Mouse (Mus musculus) midbrain, embryonic 15.5 days (tissue): Measurements from ENCODE around the gene Gm20388. TPM values are rescaled to one million over a fixed set of nuclear protein-coding genes. Genes with fewer than 3 reads are reported as not detected.

Experiments used
- ATAC-seq: fragments of 200-750 bp; cut with Nextera tagmentation; replicated peaks from 2 replicates; pipeline ENCODE4 v1.8.0; 2017; ENCODE audit warnings: moderate TSS enrichment
- H3K27ac ChIP-seq: fragments of 300-500 bp; sonication (generic); 2 replicates; pipeline ENCODE4 v1.5.1; 2015; ENCODE audit warnings: mild to moderate bottlenecking, inconsistent platforms
- H3K27me3 ChIP-seq: fragments of 300-500 bp; sonication (generic); replicated peaks from 2 replicates; pipeline ENCODE4 v1.6.1; 2015; ENCODE audit warnings: inconsistent platforms
- H3K36me3 ChIP-seq: fragments of 300-500 bp; sonication (generic); replicated peaks from 2 replicates; pipeline ENCODE4 v1.6.1; 2015; ENCODE audit warnings: inconsistent platforms
- H3K4me1 ChIP-seq: fragments of 300-500 bp; sonication (generic); 2 replicates; pipeline ENCODE4 v1.6.1; 2015; ENCODE audit warnings: inconsistent platforms
- H3K4me2 ChIP-seq: fragments of 300-500 bp; sonication (generic); 2 replicates; pipeline ENCODE4 v1.6.1; 2015; ENCODE audit warnings: inconsistent platforms, mild to moderate bottlenecking, moderate library complexity
- H3K4me3 ChIP-seq: fragments of 300-500 bp; sonication (generic); 2 replicates; pipeline ENCODE4 v1.5.1; 2015; ENCODE audit warnings: mild to moderate bottlenecking, inconsistent platforms
- H3K9ac ChIP-seq: fragments of 300-500 bp; sonication (generic); 2 replicates; pipeline ENCODE4 v1.6.1; 2015; ENCODE audit warnings: mild to moderate bottlenecking, inconsistent platforms
- H3K9me3 ChIP-seq: fragments of 300-500 bp; sonication (generic); 2 replicates; pipeline ENCODE4 v1.6.1; 2016; ENCODE audit warnings: inconsistent platforms
- WGBS: fragments of 180-500 bp; shearing (Covaris S2); methylation state at CpG from one replicate; pipeline ENCODE4 v1.1.7; 2015; ENCODE audit warnings: mixed read lengths; 5-methylcytosine and 5-hydroxymethylcytosine counted together
- polyA plus RNA-seq: library from polyadenylated mRNA; unstranded; fragments of >200 nt; fragmentation: Nextera tagmentation; extraction: Ambion mirVana; gene quantifications from 2 replicates; pipeline ENCODE4 v1.2.1, GENCODE M21; 2015

Gene Gm20388
- polyA plus RNA-seq, 1 experiment from 2014 or later = 5.6 TPM

- no peak overlapping the region for H3K4me2 ChIP-seq
- H3K27me3 ChIP-seq = no peaks in the 10 kb centered on the region
- no peak overlapping the region for H3K27ac ChIP-seq
- no peak for ATAC-seq
- H3K9ac ChIP-seq = no peak overlapping the region
- no peak overlapping the region for H3K4me3 ChIP-seq
- WGBS = 72% methylated on average over 4 of the region's 4 CpGs
- H3K36me3 ChIP-seq = no peaks in the 10 kb centered on the region
- H3K4me1 ChIP-seq = 0 out of 2 replicates have a peak, but pooled peaks cover 10% of the 10 kb centered on the region
- H3K9me3 ChIP-seq = no peaks in the 10 kb centered on the region
Observed at GRCm38 (mm10) chr8:122707184-122707583, 2796.5 kb downstream of the Gm20388 start.

GRCm38 (mm10) chr8:122709340-122710111, 2798.9 kb downstream of the Gm20388 start:
- Histone ChIP-seq H3K36me3 (no peaks in the 10 kb centered on the region), H3K9me3 (no peaks in the 10 kb centered on the region), H3K27me3 (no peaks in the 10 kb centered on the region), H3K4me2 (no peak overlapping the region), H3K27ac (no peak overlapping the region), H3K4me1 (0 out of 2 replicates have a peak, but pooled peaks cover 10% of the 10 kb centered on the region), H3K9ac (no peak overlapping the region), H3K4me3 (no peak overlapping the region)
- 28% methylated on average over 26 of the region's 26 CpGs for WGBS
- ATAC-seq = no peak

GRCm38 (mm10) chr8:122711480-122711879, 2800.8 kb downstream of the Gm20388 start:
- 67% methylated on average over 3 of the region's 3 CpGs for WGBS
- ATAC-seq = no peak
- H3K36me3 ChIP-seq = no peaks in the 10 kb centered on the region
- H3K4me3 ChIP-seq = no peak overlapping the region
- no peaks in the 10 kb centered on the region for H3K9me3 ChIP-seq
- H3K27ac ChIP-seq = no peak overlapping the region
- 0 out of 2 replicates have a peak, but pooled peaks cover 7% of the 10 kb centered on the region for H3K4me1 ChIP-seq
- H3K4me2 ChIP-seq = no peak overlapping the region
- H3K9ac ChIP-seq = no peak overlapping the region
- no peaks in the 10 kb centered on the region for H3K27me3 ChIP-seq

- Histone ChIP-seq H3K4me1 (0 out of 2 replicates have a peak, but pooled peaks cover 7% of the 10 kb centered on the region), H3K27me3 (no peaks in the 10 kb centered on the region), H3K27ac (no peak overlapping the region), H3K9me3 (no peaks in the 10 kb centered on the region), H3K4me2 (no peak overlapping the region), H3K9ac (no peak overlapping the region), H3K36me3 (no peaks in the 10 kb centered on the region), H3K4me3 (no peak overlapping the region)
- WGBS = 84% methylated on average over 11 of the region's 11 CpGs
- no peak for ATAC-seq
Observed at GRCm38 (mm10) chr8:122711891-122712365, 2801.3 kb downstream of the Gm20388 start.

- H3K27me3 ChIP-seq = no peaks in the 10 kb centered on the region
- H3K27ac ChIP-seq = no peak overlapping the region
- no peak overlapping the region for H3K4me3 ChIP-seq
- H3K4me1 ChIP-seq = 0 out of 2 replicates have a peak, but pooled peaks cover 7% of the 10 kb centered on the region
- no peak overlapping the region for H3K9ac ChIP-seq
- no peaks in the 10 kb centered on the region for H3K36me3 ChIP-seq
- H3K9me3 ChIP-seq = no peaks in the 10 kb centered on the region
- no peak for ATAC-seq
- no peak overlapping the region for H3K4me2 ChIP-seq
- 79% methylated on average over 12 of the region's 12 CpGs for WGBS
Observed at GRCm38 (mm10) chr8:122712411-122713156, 2801.9 kb downstream of the Gm20388 start.

- H3K36me3 ChIP-seq = no peaks in the 10 kb centered on the region
Observed at GRCm38 (mm10) chr8:122713157-122713518, 2802.5 kb downstream of the Gm20388 start.

GRCm38 (mm10) chr8:122716566-122716965, 2805.9 kb downstream of the Gm20388 start:
- H3K9ac ChIP-seq = no peak overlapping the region
- ATAC-seq = no peak
- H3K4me3 ChIP-seq = no peak overlapping the region
- no peak overlapping the region for H3K27ac ChIP-seq
- no peak overlapping the region for H3K4me2 ChIP-seq
- peaks cover 21% of the 10 kb centered on the region for H3K4me1 ChIP-seq
- H3K27me3 ChIP-seq = no peaks in the 10 kb centered on the region
- WGBS = 75% methylated on average over 8 of the region's 8 CpGs
- no peaks in the 10 kb centered on the region for H3K9me3 ChIP-seq
- H3K36me3 ChIP-seq = no peaks in the 10 kb centered on the region

More at GRCm38 (mm10) chr8:122713157-122713518, 2802.5 kb downstream of the Gm20388 start:
- WGBS = 90% methylated on average over 5 of the region's 5 CpGs
- Histone ChIP-seq H3K4me3 (no peak overlapping the region), H3K4me2 (no peak overlapping the region), H3K4me1 (0 out of 2 replicates have a peak, but pooled peaks cover 7% of the 10 kb centered on the region), H3K9ac (no peak overlapping the region), H3K9me3 (no peaks in the 10 kb centered on the region), H3K27me3 (no peaks in the 10 kb centered on the region), H3K27ac (no peak overlapping the region)
- ATAC-seq = no peak

GRCm38 (mm10) chr8:122717869-122718509, 2807.3 kb downstream of the Gm20388 start:
- no peak for ATAC-seq
- H3K9me3 ChIP-seq = no peaks in the 10 kb centered on the region
- H3K27ac ChIP-seq = no peak overlapping the region
- H3K9ac ChIP-seq = no peak overlapping the region
- no peak overlapping the region for H3K4me2 ChIP-seq
- no peaks in the 10 kb centered on the region for H3K27me3 ChIP-seq
- WGBS = 86% methylated on average over 10 of the region's 10 CpGs
- H3K36me3 ChIP-seq = no peaks in the 10 kb centered on the region
- peaks cover 28% of the 10 kb centered on the region for H3K4me1 ChIP-seq
- H3K4me3 ChIP-seq = no peak overlapping the region

- WGBS = 87% methylated on average over 14 of the region's 14 CpGs
- ATAC-seq = no peak
- no peaks in the 10 kb centered on the region for H3K9me3 ChIP-seq
- peaks cover 28% of the 10 kb centered on the region for H3K4me1 ChIP-seq
- no peaks in the 10 kb centered on the region for H3K27me3 ChIP-seq
- no peak overlapping the region for H3K4me3 ChIP-seq
- peak overlapping the region; percentile 85; the same call in 1 of the 2 replicates for H3K27ac ChIP-seq
- H3K36me3 ChIP-seq = no peaks in the 10 kb centered on the region
- no peak overlapping the region for H3K4me2 ChIP-seq
- no peak overlapping the region for H3K9ac ChIP-seq
Observed at GRCm38 (mm10) chr8:122718711-122719499, 2808.3 kb downstream of the Gm20388 start.

GRCm38 (mm10) chr8:122719500-122720065, 2808.9 kb downstream of the Gm20388 start:
- 31% methylated on average over 7 of the region's 7 CpGs for WGBS
- peak; percentile 11 for ATAC-seq

GRCm38 (mm10) chr8:122720070-122720729, 2809.6 kb downstream of the Gm20388 start:
- 0 out of 2 replicates have a peak overlapping the region, but pooled peaks have one; percentile 1 for H3K4me3 ChIP-seq
- peak overlapping the region; percentile 85 for H3K27ac ChIP-seq
- 5% methylated on average over 25 of the region's 25 CpGs for WGBS
- no peaks in the 10 kb centered on the region for H3K36me3 ChIP-seq
- H3K4me2 ChIP-seq = peak overlapping the region; percentile 36
- no peaks in the 10 kb centered on the region for H3K9me3 ChIP-seq
- H3K27me3 ChIP-seq = no peaks in the 10 kb centered on the region
- H3K9ac ChIP-seq = no peak overlapping the region
- H3K4me1 ChIP-seq = peaks cover 28% of the 10 kb centered on the region
- peak; percentile 91 for ATAC-seq

More at GRCm38 (mm10) chr8:122719500-122720065, 2808.9 kb downstream of the Gm20388 start:
- Histone ChIP-seq H3K27me3 (no peaks in the 10 kb centered on the region), H3K4me3 (no peak overlapping the region), H3K4me2 (peak overlapping the region; percentile 36; the same call in 1 of the 2 replicates), H3K9me3 (no peaks in the 10 kb centered on the region), H3K4me1 (peaks cover 28% of the 10 kb centered on the region), H3K27ac (peak overlapping the region; percentile 85), H3K9ac (no peak overlapping the region), H3K36me3 (no peaks in the 10 kb centered on the region)
